Mouse (Mus musculus): ENCODE measurements around the gene Ccdc47. TPM values are rescaled to one million over a fixed set of nuclear protein-coding genes. Genes with fewer than 3 reads are reported as not detected.

The Ccdc47 gene
- total RNA-seq, 1 experiment, result 82.3 TPM

- Histone ChIP-seq H3K9me3 (ENCODE audit: control insufficient read depth, insufficient read depth, low read depth, low read length) (no peaks in the 10 kb centered on the region), H3K36me3 (ENCODE audit: control insufficient read depth, insufficient read depth, low read length, poor library complexity, severe bottlenecking) (peaks cover 48% of the 10 kb centered on the region), H3K27ac (ENCODE audit: insufficient read depth, low read depth, low read length, poor library complexity, severe bottlenecking) (no peak overlapping the region; the same call in 1 of the 2 replicates), H3K9ac (ENCODE audit: insufficient read depth, low read depth, low read length, poor library complexity, severe bottlenecking) (no peak overlapping the region), H3K4me1 (ENCODE audit: control insufficient read depth in 2 of 2, insufficient read depth in 2 of 2, low read length in 2 of 2, poor library complexity in 1 of 2) (no peaks in the 10 kb centered on the region), H3K4me3 (ENCODE audit: insufficient read depth in 1 of 2, low read depth in 1 of 2, low read length in 2 of 2, poor library complexity in 1 of 2, severe bottlenecking in 1 of 2) (no peak overlapping the region)
- no peak for DNase-seq (ENCODE audit: low read depth, low spot score)
- no peak for TF ChIP-seq HCFC1 (IDR thresholded peaks at IDR 0.05; ENCODE audit: borderline replicate concordance, insufficient read depth, low read length)
- TF ChIP-seq ZC3H11A (IDR thresholded peaks at IDR 0.05; ENCODE audit: borderline replicate concordance, low read depth, low read length), result no peak
- no peak for TF ChIP-seq CHD2 (IDR thresholded peaks at IDR 0.05; ENCODE audit: low read depth, low read length)
- no peak for TF ChIP-seq MAFK (IDR thresholded peaks at IDR 0.05; ENCODE audit: insufficient read depth, low read depth, low read length)
- no peak for TF ChIP-seq ZNF384 (IDR thresholded peaks at IDR 0.05; ENCODE audit: low read depth, low read length)
- in situ Hi-C loops (cut with MboI; ENCODE audit: low sequenced_read_pairs in 2 of 2, unreplicated experiment in 2 of 2), result no loop called here
These were observed 64.0 kb downstream of the Ccdc47 start for GRCm38 (mm10) chr11:106152132-106152531.

GRCm38 (mm10) chr11:106151219-106151618 is 64.9 kb downstream of the Ccdc47 start:
- H3K9me3 ChIP-seq (ENCODE audit: control insufficient read depth, insufficient read depth, low read depth, low read length), result no peaks in the 10 kb centered on the region
- no peak overlapping the region for H3K27ac ChIP-seq (ENCODE audit: insufficient read depth, low read depth, low read length, poor library complexity, severe bottlenecking)
- no peaks in the 10 kb centered on the region for H3K4me1 ChIP-seq (ENCODE audit: control insufficient read depth in 2 of 2, insufficient read depth in 2 of 2, low read length in 2 of 2, poor library complexity in 1 of 2)
- no peak for DNase-seq (ENCODE audit: low read depth, low spot score)
- H3K36me3 ChIP-seq (ENCODE audit: control insufficient read depth, insufficient read depth, low read length, poor library complexity, severe bottlenecking), result peaks cover 45% of the 10 kb centered on the region
- in situ Hi-C loops (cut with MboI; ENCODE audit: low sequenced_read_pairs in 2 of 2, unreplicated experiment in 2 of 2), result no loop called here
- no peak overlapping the region for H3K9ac ChIP-seq (ENCODE audit: insufficient read depth, low read depth, low read length, poor library complexity, severe bottlenecking)
- no peak for TF ChIP-seq ZNF384 (IDR thresholded peaks at IDR 0.05; ENCODE audit: low read depth, low read length)
- TF ChIP-seq ZC3H11A (IDR thresholded peaks at IDR 0.05; ENCODE audit: borderline replicate concordance, low read depth, low read length), result no peak
- no peak for TF ChIP-seq CHD2 (IDR thresholded peaks at IDR 0.05; ENCODE audit: low read depth, low read length)
- TF ChIP-seq HCFC1 (IDR thresholded peaks at IDR 0.05; ENCODE audit: borderline replicate concordance, insufficient read depth, low read length), result no peak
- no peak for TF ChIP-seq MAFK (IDR thresholded peaks at IDR 0.05; ENCODE audit: insufficient read depth, low read depth, low read length)
- no peak overlapping the region for H3K4me3 ChIP-seq (ENCODE audit: insufficient read depth in 1 of 2, low read depth in 1 of 2, low read length in 2 of 2, poor library complexity in 1 of 2, severe bottlenecking in 1 of 2)

Other genes starting within 250 kb of the Ccdc47 start
- 1.2 and 1.4 TPM in 2 replicates for gene Ace, start 248.4 kb downstream of the Ccdc47 start, total RNA-seq (2012; rRNA removed)
- gene Ace3, start 221.7 kb downstream of the Ccdc47 start, total RNA-seq (2012; rRNA removed), result not detected in 2 replicates
- 1.5 and 1.6 TPM in 2 replicates for gene Kcnh6, start 208.2 kb downstream of the Ccdc47 start, total RNA-seq (2012; rRNA removed)
- gene Dcaf7, start 179.5 kb downstream of the Ccdc47 start, total RNA-seq (2012; rRNA removed), result 23.0 and 30.3 TPM in 2 replicates
- gene Taco1, start 150.3 kb downstream of the Ccdc47 start, total RNA-seq (2012; rRNA removed), result 12.6 and 17.4 TPM in 2 replicates
- 38.2 and 43.7 TPM in 2 replicates for gene Map3k3, start 131.7 kb downstream of the Ccdc47 start, total RNA-seq (2012; rRNA removed)
- not detected in 2 replicates for gene Gm10840, start 55.5 kb downstream of the Ccdc47 start, total RNA-seq (2012; rRNA removed)
- 20.3 and 30.9 TPM in 2 replicates for gene Limd2, start 55.5 kb downstream of the Ccdc47 start, total RNA-seq (2012; rRNA removed)
- 14.5 and 24.0 TPM in 2 replicates for gene Strada, start 14.2 kb downstream of the Ccdc47 start, total RNA-seq (2012; rRNA removed)
- gene Ddx42, start 582 bp upstream of the Ccdc47 start, total RNA-seq (2012; rRNA removed), result 48.2 and 64.3 TPM in 2 replicates
- 304 and 403 TPM in 2 replicates for gene Ftsj3, start 39.7 kb upstream of the Ccdc47 start, total RNA-seq (2012; rRNA removed)
- gene Psmc5, start 39.8 kb upstream of the Ccdc47 start, total RNA-seq (2012; rRNA removed), result 161 and 263 TPM in 2 replicates
- gene Smarcd2, start 56.6 kb upstream of the Ccdc47 start, total RNA-seq (2012; rRNA removed), result 45.0 and 47.7 TPM in 2 replicates
- 1.0 and 1.3 TPM in 2 replicates for gene Tcam1, start 60.3 kb upstream of the Ccdc47 start, total RNA-seq (2012; rRNA removed)
- not detected in 2 replicates for gene Gh, start 85.5 kb upstream of the Ccdc47 start, total RNA-seq (2012; rRNA removed)
- gene Cd79b, start 98.4 kb upstream of the Ccdc47 start, total RNA-seq (2012; rRNA removed), result 3.6 and 4.2 TPM in 2 replicates
- 0.13 and 0.16 TPM in 2 replicates for gene Scn4a, start 136.9 kb upstream of the Ccdc47 start, total RNA-seq (2012; rRNA removed)
- not detected in 2 replicates for gene Prr29, start 149.1 kb upstream of the Ccdc47 start, total RNA-seq (2012; rRNA removed)
- 0.37 and 0.89 TPM in 2 replicates for gene Icam2, start 171.7 kb upstream of the Ccdc47 start, total RNA-seq (2012; rRNA removed)

All from ES-E14 (cell line).